Mouse (Mus musculus): ENCODE results near the gene Eid3. TPM values are rescaled to one million over a fixed set of nuclear protein-coding genes. Genes with fewer than 3 reads are reported as not detected.

Gene Eid3
- 0.16 TPM in 1 of 2 replicates, not detected in the other for polyA plus RNA-seq (2015; fragmentation: Nextera tagmentation; extraction: Ambion mirVana)

DNA sequence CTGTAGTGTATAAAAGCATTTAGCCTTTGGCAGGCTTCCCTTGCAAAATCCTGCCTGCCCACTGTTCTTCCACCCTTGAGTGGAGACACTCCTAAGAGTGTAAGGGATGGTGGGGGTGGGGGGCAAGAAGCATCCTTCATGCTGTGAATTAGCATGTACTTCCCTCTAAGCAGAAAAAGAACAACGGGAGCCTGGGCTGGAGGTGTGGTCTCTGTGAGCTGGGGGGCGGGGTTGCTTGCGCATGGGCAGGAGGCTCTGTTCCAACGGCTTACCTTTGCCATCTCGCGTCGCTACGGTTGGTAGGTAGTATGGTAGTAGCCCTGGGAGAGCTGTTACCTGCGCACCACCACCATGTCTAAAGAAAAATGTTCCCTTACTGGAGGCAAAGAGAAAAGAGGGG lies at the start of gene Eid3:
Gene Eid3 (plus strand): TSS at position 271 of the 400 bp plus-strand sequence.

DNA sequence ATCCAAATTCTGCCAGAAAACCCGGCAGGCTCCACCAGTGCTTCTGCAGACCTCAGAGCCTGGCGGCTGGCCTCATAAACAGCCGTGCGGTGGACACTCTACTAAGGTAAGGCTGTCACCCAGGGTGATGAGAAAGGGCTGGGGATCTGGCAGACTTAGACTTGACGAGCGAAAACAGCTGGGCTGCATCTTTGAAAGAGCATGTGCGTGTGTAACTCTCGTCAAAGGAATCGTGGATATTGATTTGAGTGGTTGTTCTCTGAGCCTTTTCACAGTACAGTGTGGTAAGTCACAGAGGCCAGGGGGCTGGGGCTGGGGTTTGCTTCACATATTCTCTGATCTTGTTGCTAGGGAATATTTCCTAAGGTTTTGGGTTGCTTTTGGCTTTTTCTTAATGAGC lies 32.5 kb upstream of the Eid3 start, which contains the start of gene Txnrd1:
Gene Txnrd1 (plus strand): TSS at position 26 of the 400 bp plus-strand sequence.

Other genes starting within 250 kb of the Eid3 start
- 25.7 and 26.8 TPM in 2 replicates for gene 1190007I07Rik, start 243.4 kb upstream of the Eid3 start, polyA plus RNA-seq (2015; fragmentation: Nextera tagmentation; extraction: Ambion mirVana)
- 43.9 and 49.2 TPM in 2 replicates for gene Tdg, start 236.8 kb upstream of the Eid3 start, polyA plus RNA-seq (2015; fragmentation: Nextera tagmentation; extraction: Ambion mirVana)
- 7.0 and 8.7 TPM in 2 replicates for gene Glt8d2, start 176.0 kb upstream of the Eid3 start, polyA plus RNA-seq (2015; fragmentation: Nextera tagmentation; extraction: Ambion mirVana)
- 24.5 and 32.7 TPM in 2 replicates for gene Hcfc2, start 170.5 kb upstream of the Eid3 start, polyA plus RNA-seq (2015; fragmentation: Nextera tagmentation; extraction: Ambion mirVana)
- 17.8 and 22.8 TPM in 2 replicates for gene Nfyb, start 102.5 kb upstream of the Eid3 start, polyA plus RNA-seq (2015; fragmentation: Nextera tagmentation; extraction: Ambion mirVana)
- 45.6 and 49.9 TPM in 2 replicates for gene Txnrd1, start 32.7 kb upstream of the Eid3 start, polyA plus RNA-seq (2015; fragmentation: Nextera tagmentation; extraction: Ambion mirVana)
- gene Chst11, start 118.9 kb downstream of the Eid3 start, polyA plus RNA-seq (2015; fragmentation: Nextera tagmentation; extraction: Ambion mirVana): 0.75 and 1.1 TPM in 2 replicates

Data from urinary bladder, postnatal 0 days (tissue).